Mouse (Mus musculus): Measurements from ENCODE around the gene Pex5. TPM values are rescaled to one million over a fixed set of nuclear protein-coding genes. Genes with fewer than 3 reads are reported as not detected.
"Not testable (repeated sequence)": the region's sequence is repeated elsewhere in the genome, so short reads cannot be mapped to it uniquely, and the experiment has no call there.

The Pex5 gene
- polyA plus RNA-seq, 1 experiment from 2014 or later = 61.4 TPM

DNA sequence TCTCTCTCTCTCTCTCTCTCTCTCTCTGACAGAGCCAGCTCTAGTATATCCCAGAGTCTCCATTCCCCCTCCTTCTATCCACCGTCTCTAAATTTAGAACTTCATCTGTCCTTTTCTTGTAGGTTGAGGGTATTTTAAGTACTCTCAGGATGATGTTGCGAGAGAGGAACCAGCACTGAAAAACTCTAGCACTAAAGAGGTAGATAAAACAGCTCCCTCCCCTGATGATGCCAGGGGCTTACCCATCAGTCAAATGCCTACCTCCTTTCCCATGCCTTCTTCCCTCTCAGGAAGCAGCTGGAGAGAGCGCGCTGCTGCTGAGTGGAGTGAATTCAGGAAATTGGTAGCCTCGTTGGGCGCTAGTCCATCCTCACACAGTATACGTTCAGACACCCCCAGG is 12.4 kb upstream of the Pex5 start:
- no peak for ATAC-seq
- ChIA-PET CTCF (interaction anchor here (1.2 to 6.2 kb wide), 4 partner anchors 10 to 22 kb away, joined by 3 to 28 read pairs (median 4); partner anchors contain the start of gene Pex5), POLR2A (no interaction called here)
- in situ Hi-C loops (cut with MboI; ENCODE audit: low pct_unique_long_range_greater_than_20kb) = no loop called here
- no peak for DNase-seq (ENCODE audit: low read depth, low spot score)
- no peak for TF ChIP-seq CTCF (IDR thresholded peaks at IDR 0.05)
- H3K27me3 ChIP-seq = no peaks in the 10 kb centered on the region

DNA sequence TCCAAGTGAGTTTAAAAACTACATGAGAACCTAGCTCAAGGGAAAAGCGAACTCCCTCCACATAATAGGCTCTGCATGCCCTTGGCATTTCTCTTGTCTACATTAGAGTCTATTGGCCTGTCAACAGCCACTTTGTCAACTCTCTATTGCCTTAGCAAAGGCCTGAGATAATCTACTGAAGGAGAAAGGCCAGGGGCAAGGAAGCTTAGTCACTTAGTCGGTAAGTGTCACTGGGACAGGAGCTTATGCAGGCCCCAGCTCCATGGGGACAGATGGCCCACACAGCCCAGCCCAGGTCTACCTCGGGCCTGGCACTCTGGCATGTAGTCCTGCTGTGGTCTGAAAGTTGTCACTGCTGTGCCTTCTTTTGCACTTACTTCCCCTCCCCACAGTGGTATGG is 11.7 kb upstream of the Pex5 start:
- no peaks in the 10 kb centered on the region for H3K27me3 ChIP-seq
- no peak for TF ChIP-seq CTCF (IDR thresholded peaks at IDR 0.05)
- DNase-seq (ENCODE audit: low read depth, low spot score) = no peak
- CTCF ChIA-PET = interaction anchor here (1.7 to 6.2 kb wide), 2 partner anchors 11 kb away, joined by 4 to 28 read pairs; partner anchors contain the start of gene Pex5
- in situ Hi-C loops (cut with MboI; ENCODE audit: low pct_unique_long_range_greater_than_20kb) = no loop called here
- POLR2A ChIA-PET = no interaction called here
- ATAC-seq = no peak

DNA sequence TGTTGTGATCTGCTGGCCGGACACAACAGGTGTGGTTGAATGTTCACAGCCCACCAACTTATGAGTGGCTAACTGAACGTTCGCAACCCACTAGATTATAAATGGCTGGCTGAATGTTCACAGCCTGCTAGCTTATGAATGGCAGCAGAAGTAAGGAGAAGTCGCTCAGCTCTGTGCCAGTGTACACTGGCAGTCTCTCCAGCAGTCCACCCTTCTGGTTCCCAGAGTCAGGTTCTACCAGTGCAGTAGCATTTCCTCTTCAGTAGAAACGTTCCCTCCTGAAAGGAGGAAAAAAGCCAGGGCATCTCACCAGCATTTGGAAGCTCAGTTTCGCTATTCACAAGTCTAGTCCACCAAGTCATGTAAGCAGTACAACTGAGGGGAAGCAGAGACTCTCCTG is 10.7 kb upstream of the Pex5 start:
- ChIA-PET POLR2A (no interaction called here), CTCF (interaction anchor here (1.7 to 6.2 kb wide), 2 partner anchors 10 to 12 kb away, joined by 4 to 28 read pairs; partner anchors contain the start of gene Pex5)
- in situ Hi-C loops (cut with MboI; ENCODE audit: low pct_unique_long_range_greater_than_20kb) = no loop called here
- DNase-seq (ENCODE audit: low read depth, low spot score) (no peak), ATAC-seq (no peak)
- no peak for TF ChIP-seq CTCF (IDR thresholded peaks at IDR 0.05)
- no peaks in the 10 kb centered on the region for H3K27me3 ChIP-seq

DNA sequence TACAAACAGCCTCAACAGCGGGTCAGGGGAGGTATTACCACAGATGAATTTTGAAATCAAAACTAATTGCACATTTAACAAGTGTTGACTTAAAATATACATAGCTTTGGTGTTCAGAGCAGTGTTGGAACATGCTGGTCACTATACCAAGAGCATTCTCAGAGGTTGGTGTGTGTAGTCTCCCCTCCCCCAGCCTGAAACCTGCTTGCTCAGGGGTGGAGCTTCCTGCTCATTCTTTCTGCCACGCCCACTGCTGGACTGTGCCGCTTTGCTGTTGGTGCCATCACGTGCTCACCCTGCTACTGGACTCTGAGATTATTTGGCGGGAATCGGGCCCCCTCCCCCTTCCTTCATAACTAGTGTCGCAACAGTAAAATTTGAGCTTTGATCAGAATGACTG is 10.2 kb upstream of the Pex5 start:
- CTCF ChIA-PET = interaction anchor here (6.2 kb wide), 1 partner anchor 9 kb away, joined by 28 read pairs; the partner anchor contains the start of gene Pex5
- DNase-seq (ENCODE audit: low read depth, low spot score); H3K27me3 ChIP-seq; ATAC-seq; in situ Hi-C loops (cut with MboI; ENCODE audit: low pct_unique_long_range_greater_than_20kb): not testable (repeated sequence)
- POLR2A ChIA-PET = interaction anchor here (0.7 kb wide), 1 partner anchor 15 kb away, joined by 3 read pairs; no protein-coding TSS in a partner anchor

DNA sequence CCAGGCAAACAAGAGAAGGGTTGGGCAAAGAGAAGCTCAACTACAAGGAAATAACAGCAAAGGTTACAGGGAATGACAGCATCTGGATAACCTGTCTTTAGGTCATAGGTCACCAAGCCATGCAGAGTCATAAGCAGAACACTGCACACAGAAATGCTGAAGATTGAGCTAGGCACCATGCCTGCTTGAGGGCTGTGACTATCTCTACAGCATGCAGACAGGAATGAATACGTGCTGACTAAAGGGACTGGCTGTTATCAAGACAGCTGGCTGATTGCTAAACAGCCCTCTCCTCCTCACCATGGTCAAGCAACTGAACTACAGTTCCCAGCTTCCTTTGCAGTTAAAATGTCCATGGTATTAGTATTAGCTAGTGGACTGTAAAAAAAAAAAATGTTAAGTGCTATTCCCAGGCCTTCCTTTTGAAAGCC is 9.2 kb upstream of the Pex5 start:
- DNase-seq (ENCODE audit: low read depth, low spot score) (no peak), ATAC-seq (no peak)
- no peak for TF ChIP-seq CTCF (IDR thresholded peaks at IDR 0.05)
- in situ Hi-C loops (cut with MboI; ENCODE audit: low pct_unique_long_range_greater_than_20kb) = no loop called here
- CTCF ChIA-PET = interaction anchor here (6.2 kb wide), 1 partner anchor 8 kb away, joined by 28 read pairs; the partner anchor contains the start of gene Pex5
- POLR2A ChIA-PET = interaction anchor here (0.7 kb wide), 1 partner anchor 14 kb away, joined by 3 read pairs; no protein-coding TSS in a partner anchor
- no peaks in the 10 kb centered on the region for H3K27me3 ChIP-seq

DNA sequence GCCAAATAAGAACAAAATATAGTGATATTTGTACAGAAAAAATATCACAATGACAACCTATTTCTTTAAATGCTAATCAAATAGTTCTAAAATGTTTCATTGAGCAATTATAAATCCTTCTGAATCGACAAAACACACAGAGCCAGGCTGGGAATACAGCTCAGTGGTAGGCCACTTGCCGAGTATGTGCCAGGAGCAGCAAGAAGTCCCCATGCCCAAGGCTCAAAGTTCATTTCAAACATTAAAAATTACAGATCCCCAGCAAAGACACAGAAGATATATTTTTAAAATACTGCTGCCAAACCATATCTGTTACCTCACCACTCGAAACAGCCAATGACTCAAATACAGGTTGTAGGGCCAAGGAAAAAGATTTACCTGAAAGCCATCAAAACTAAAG is 3.8 kb upstream of the Pex5 start:
- POLR2A ChIA-PET = interaction anchor here (0.8 kb wide), 1 partner anchor 9 kb away, joined by 3 read pairs; no protein-coding TSS in a partner anchor
- no peak for ATAC-seq

DNA sequence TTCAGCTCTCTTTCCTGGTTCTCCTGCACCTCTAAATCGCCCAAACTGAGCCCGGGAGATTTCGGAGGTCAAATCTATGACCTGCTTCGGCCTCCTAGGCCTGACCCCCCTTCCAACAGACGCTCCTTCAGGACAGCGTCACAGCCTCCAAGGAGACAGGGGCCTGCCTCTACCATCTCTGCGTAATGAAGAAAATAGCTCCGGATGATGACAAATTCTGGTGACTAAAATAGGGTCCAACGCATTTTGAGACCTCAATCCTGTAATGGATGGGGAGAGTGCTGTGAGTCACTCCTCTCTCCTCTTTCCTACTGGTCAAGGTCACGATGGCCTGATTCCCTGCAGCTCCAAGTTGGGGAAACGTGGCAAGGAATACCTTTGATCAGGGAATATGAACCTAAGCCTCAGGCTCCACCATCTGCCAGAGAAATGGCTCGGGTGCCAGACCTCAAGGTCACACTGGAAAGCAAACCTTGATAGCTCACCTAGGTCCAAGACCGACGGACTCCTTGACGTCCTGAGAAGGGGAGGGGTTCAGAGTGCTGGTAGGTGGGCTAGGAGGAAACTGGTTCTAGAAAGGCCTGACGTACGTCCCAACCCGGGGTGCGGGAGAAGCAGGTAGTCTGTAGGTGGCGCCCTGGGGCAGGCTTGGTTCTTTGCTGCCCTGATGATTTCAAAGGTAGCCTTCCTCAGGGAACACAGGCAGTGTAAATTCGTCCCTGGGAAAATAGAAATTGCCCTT is 651 bp upstream of the Pex5 start:
- ChIA-PET CTCF (interaction anchor here (0.8 to 4.5 kb wide), 6 partner anchors 11 to 79 kb away, joined by 3 to 28 read pairs (median 3); partner anchors contain the start of gene C1rl), POLR2A (no interaction called here)
- H3K27me3 ChIP-seq = no peaks in the 10 kb centered on the region
- DNase-seq (ENCODE audit: low read depth, low spot score) = peak; percentile 31
- in situ Hi-C loops (cut with MboI; ENCODE audit: low pct_unique_long_range_greater_than_20kb) = no loop called here
- peak; percentile 93 for TF ChIP-seq CTCF (IDR thresholded peaks at IDR 0.05)
- ATAC-seq = peak; percentile 58

More for the DNA sequence above, 3.8 kb upstream of the Pex5 start:
- TF ChIP-seq CTCF (IDR thresholded peaks at IDR 0.05) = no peak
- no peaks in the 10 kb centered on the region for H3K27me3 ChIP-seq
- in situ Hi-C loops (cut with MboI; ENCODE audit: low pct_unique_long_range_greater_than_20kb) = no loop called here
- CTCF ChIA-PET = no interaction called here
- DNase-seq (ENCODE audit: low read depth, low spot score) = no peak

DNA sequence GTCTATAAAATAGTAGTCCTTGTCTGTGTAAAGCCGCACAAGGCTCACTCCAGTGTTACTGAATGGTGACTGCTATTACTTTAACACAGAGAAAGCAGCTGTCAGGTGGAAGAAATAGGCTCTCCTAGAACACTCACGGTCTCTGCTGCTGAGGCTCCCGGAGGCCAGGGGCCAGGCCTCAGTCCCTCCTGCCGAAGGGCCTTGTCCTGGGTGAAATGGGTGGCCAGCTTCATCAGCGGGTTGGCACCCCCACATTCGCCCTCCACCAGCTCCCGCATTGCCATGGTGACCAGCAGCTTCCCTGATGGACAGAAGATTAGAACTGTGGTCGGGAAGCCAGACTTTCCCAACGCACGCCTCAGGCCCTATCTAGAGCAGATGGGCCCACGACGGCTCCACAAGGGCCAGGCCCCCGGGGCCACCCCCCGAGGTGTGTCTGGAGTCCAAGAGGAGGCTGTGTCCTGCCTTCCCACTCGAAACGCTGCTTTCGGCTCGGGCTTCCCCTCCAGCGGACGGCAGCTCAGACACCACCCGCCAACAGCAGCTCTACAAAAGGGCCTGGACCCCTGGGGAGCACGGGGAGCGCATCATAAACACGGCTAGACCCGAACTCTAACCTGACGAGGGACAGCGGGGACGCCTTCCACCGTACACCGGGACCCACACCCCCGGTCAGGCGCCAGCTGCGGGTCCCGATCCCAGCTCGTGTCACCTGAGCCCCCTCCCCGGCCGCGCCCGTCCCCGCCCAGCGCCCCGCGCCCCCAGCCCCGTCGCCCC is 529 bp downstream of the Pex5 start:
- POLR2A ChIA-PET = no interaction called here
- CTCF ChIA-PET = interaction anchor here (0.9 to 4.5 kb wide), 2 partner anchors 12 to 80 kb away, joined by 3 to 28 read pairs; no protein-coding TSS in a partner anchor

DNA sequence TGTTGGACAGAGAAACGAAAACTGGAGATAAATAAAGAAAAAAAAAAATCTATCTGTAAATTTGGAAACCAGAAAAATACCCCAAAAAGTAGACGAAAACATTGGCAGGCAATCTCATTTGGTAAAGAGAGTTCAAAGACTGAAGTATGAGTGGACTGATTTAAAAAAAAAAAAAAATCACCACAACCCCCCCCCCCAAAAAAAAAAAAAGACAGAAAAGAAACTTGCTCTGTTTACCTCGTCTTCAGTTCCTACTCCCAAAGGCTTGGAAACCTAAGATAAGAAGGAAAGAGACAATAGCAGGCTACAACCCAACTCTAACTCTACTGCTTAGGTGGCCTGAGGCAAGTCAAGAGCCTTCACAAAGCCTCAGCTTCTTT is 1.1 kb downstream of the Pex5 start:
- no peak for ATAC-seq
- POLR2A ChIA-PET = no interaction called here
- CTCF ChIA-PET = interaction anchor here (4.5 kb wide), 1 partner anchor 12 kb away, joined by 28 read pairs; no protein-coding TSS in a partner anchor
- no peaks in the 10 kb centered on the region for H3K27me3 ChIP-seq
- no peak for TF ChIP-seq CTCF (IDR thresholded peaks at IDR 0.05)
- no peak for DNase-seq (ENCODE audit: low read depth, low spot score)
- in situ Hi-C loops (cut with MboI; ENCODE audit: low pct_unique_long_range_greater_than_20kb) = no loop called here

More for the DNA sequence above, 529 bp downstream of the Pex5 start:
- in situ Hi-C loops (cut with MboI; ENCODE audit: low pct_unique_long_range_greater_than_20kb) = no loop called here
- DNase-seq (ENCODE audit: low read depth, low spot score) (no peak), ATAC-seq (peak; percentile 42)
- H3K27me3 ChIP-seq = no peaks in the 10 kb centered on the region
- TF ChIP-seq CTCF (IDR thresholded peaks at IDR 0.05) = no peak

DNA sequence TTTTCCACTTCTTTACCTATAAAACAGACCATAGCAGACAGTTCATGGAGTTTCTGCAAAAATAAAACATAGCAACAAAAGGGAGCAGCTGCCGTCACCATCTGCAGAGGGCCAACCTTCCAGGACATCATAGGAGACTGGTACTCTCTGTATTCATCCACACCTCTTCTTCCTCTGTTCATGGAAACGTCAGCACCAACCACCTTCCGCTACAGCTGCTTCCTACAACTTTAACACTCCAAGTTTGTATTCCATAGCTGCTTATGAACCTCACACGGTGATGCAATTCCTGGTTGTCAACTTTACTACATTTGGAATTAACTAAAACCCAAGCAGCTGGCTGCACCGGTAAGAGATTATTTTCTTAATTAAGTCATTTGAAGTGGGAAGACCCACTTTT is 6.5 kb downstream of the Pex5 start:
- POLR2A ChIA-PET = no interaction called here
- no peak for ATAC-seq
- CTCF ChIA-PET = no interaction called here
- H3K27me3 ChIP-seq = no peaks in the 10 kb centered on the region
- no peak for TF ChIP-seq CTCF (IDR thresholded peaks at IDR 0.05)
- no peak for DNase-seq (ENCODE audit: low read depth, low spot score)
- in situ Hi-C loops (cut with MboI; ENCODE audit: low pct_unique_long_range_greater_than_20kb) = no loop called here

Measured in Patski (cell line).